Mouse (Mus musculus) heart, embryonic 16.5 days (tissue): ENCODE data around the gene Insm2. TPM values are rescaled to one million over a fixed set of nuclear protein-coding genes. Genes with fewer than 3 reads are reported as not detected.

ENCODE experiments used
- ATAC-seq: fragments of 200-750 bp; cut with Nextera tagmentation; replicated peaks from 2 replicates; pipeline ENCODE4 v1.8.0; 2017; ENCODE audit warnings: moderate number of reproducible peaks; ENCODE audit not compliant: insufficient read depth, low FRiP score; ENCODE audit errors: extremely low read depth
- H3K27ac ChIP-seq: fragments of 300-500 bp; sonication (generic); 2 replicates; pipeline ENCODE4 v1.5.1; 2014; ENCODE audit warnings: mild to moderate bottlenecking, low read length, control low read depth, moderate library complexity
- H3K27me3 ChIP-seq: fragments of 300-500 bp; sonication (generic); 2 replicates; pipeline ENCODE4 v1.6.1; 2014; ENCODE audit warnings: low read length, mixed read lengths; ENCODE audit not compliant: control insufficient read depth, insufficient read depth
- H3K36me3 ChIP-seq: fragments of 300-500 bp; sonication (generic); 2 replicates; pipeline ENCODE4 v1.6.1; 2014; ENCODE audit not compliant: control insufficient read depth, insufficient read depth
- H3K4me1 ChIP-seq: fragments of 300-500 bp; sonication (generic); 2 replicates; pipeline ENCODE4 v1.6.1; 2014; ENCODE audit warnings: low read length, mixed read lengths; ENCODE audit not compliant: control insufficient read depth, insufficient read depth
- H3K4me2 ChIP-seq: fragments of 300-500 bp; sonication (generic); 2 replicates; pipeline ENCODE4 v1.6.1; 2014; ENCODE audit warnings: low read depth, mild to moderate bottlenecking, control low read depth, low read length
- H3K4me3 ChIP-seq: fragments of 300-500 bp; sonication (generic); 2 replicates; pipeline ENCODE4 v1.5.1; 2014; ENCODE audit warnings: mild to moderate bottlenecking, control low read depth, low read length
- H3K9ac ChIP-seq: fragments of 300-500 bp; sonication (generic); 2 replicates; pipeline ENCODE4 v1.6.1; 2014; ENCODE audit warnings: low read length, control low read depth
- H3K9me3 ChIP-seq: fragments of 300-500 bp; sonication (generic); replicated peaks from 2 replicates; pipeline ENCODE4 v1.6.1; 2016; ENCODE audit warnings: low read length; ENCODE audit not compliant: control insufficient read depth
- WGBS: fragments of 180-500 bp; shearing (Covaris S2); extraction: QIAGEN DNeasy Blood & Tissue Kit; methylation state at CpG from one replicate; pipeline ENCODE4 v1.1.7; 2014; 5-methylcytosine and 5-hydroxymethylcytosine counted together
- polyA plus RNA-seq: library from polyadenylated mRNA; unstranded; fragments of >200 nt; fragmentation: Nextera tagmentation; extraction: Ambion mirVana; gene quantifications from 2 replicates; pipeline ENCODE4 v1.2.1, GENCODE M21; 2015

The Insm2 gene
- polyA plus RNA-seq, 1 experiment from 2014 or later = 0.08 TPM

DNA sequence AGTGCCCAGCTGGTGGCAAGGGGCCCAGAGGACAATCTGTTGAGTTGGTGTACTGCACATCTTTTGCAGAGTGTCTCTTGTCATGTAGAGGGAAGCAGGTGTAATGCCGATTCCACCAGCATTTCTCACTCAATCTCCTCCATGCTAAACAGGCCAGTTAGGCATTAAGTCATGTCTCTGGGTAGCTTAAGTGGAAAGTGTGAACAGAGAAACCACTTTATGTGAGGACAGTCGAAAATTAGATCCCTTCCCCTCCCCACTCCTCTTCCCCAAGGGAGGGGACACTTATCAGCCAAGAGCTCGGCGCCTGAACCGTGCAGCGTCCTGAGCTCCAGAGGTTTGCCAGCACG lies 715 bp upstream of the Insm2 start:
- peaks cover 42% of the 10 kb centered on the region for H3K27me3 ChIP-seq
- H3K27ac ChIP-seq = no peak overlapping the region
- no peak overlapping the region for H3K9ac ChIP-seq
- no peak for ATAC-seq
- 7% methylated on average over 7 of the region's 7 CpGs for WGBS
- H3K4me1 ChIP-seq = peaks cover 16% of the 10 kb centered on the region
- peak overlapping the region; percentile 79 for H3K4me2 ChIP-seq
- no peaks in the 10 kb centered on the region for H3K9me3 ChIP-seq
- peak overlapping the region; percentile 52 for H3K4me3 ChIP-seq
- peaks cover 3% of the 10 kb centered on the region; the same call in 1 of the 2 replicates for H3K36me3 ChIP-seq

GRCm38 (mm10) chr12:55599639-55600502 lies 644 bp downstream of the Insm2 start:
- peaks cover 16% of the 10 kb centered on the region for H3K4me1 ChIP-seq
- H3K4me2 ChIP-seq = peak overlapping the region; percentile 79
- peak; percentile 92 for ATAC-seq
- peaks cover 3% of the 10 kb centered on the region; the same call in 1 of the 2 replicates for H3K36me3 ChIP-seq
- under 1% methylated on average over 108 of the region's 109 CpGs for WGBS
- no peak overlapping the region for H3K9ac ChIP-seq
- no peaks in the 10 kb centered on the region for H3K9me3 ChIP-seq
- no peak overlapping the region for H3K27ac ChIP-seq
- H3K4me3 ChIP-seq = peak overlapping the region; percentile 52
- H3K27me3 ChIP-seq = peaks cover 42% of the 10 kb centered on the region

DNA sequence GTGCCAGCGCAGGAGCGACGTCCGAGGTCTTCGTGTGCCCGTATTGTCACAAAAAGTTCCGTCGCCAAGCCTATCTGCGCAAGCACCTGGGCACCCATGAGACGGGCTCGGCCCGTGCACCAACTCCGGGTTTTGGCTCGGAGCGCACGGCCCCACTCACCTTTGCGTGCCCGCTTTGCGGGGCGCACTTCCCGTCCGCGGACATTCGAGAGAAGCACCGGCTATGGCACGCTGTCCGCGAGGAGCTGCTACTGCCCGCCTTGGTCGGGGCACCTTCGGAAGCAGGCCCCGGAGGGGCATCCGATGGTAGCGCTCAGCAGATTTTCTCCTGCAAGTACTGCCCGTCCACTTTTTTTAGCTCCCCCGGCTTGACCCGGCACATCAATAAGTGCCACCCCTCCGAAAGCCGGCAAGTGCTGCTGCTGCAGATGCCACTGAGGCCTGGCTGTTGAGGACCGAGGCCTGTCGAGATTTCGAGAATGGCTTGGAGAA lies 1.3 kb downstream of the Insm2 start:
- Histone ChIP-seq H3K4me1 (peaks cover 16% of the 10 kb centered on the region), H3K9ac (no peak overlapping the region), H3K9me3 (no peaks in the 10 kb centered on the region), H3K27me3 (peaks cover 42% of the 10 kb centered on the region), H3K4me2 (peak overlapping the region; percentile 79), H3K36me3 (peaks cover 5% of the 10 kb centered on the region; the same call in 1 of the 2 replicates), H3K4me3 (peak overlapping the region; percentile 11; the same call in 1 of the 2 replicates), H3K27ac (no peak overlapping the region)
- no peak for ATAC-seq
- WGBS = 4% methylated on average over 42 of the region's 42 CpGs

GRCm38 (mm10) chr12:55604411-55604810 lies 5.2 kb downstream of the Insm2 start:
- no peak overlapping the region for H3K9ac ChIP-seq
- H3K4me1 ChIP-seq = peaks cover 6% of the 10 kb centered on the region
- peaks cover 5% of the 10 kb centered on the region; the same call in 1 of the 2 replicates for H3K36me3 ChIP-seq
- H3K27ac ChIP-seq = no peak overlapping the region
- H3K9me3 ChIP-seq = no peaks in the 10 kb centered on the region
- H3K27me3 ChIP-seq = peaks cover 17% of the 10 kb centered on the region
- no peak overlapping the region for H3K4me3 ChIP-seq
- no peak overlapping the region for H3K4me2 ChIP-seq
- 44% methylated on average over 3 of the region's 3 CpGs for WGBS
- ATAC-seq = no peak

DNA sequence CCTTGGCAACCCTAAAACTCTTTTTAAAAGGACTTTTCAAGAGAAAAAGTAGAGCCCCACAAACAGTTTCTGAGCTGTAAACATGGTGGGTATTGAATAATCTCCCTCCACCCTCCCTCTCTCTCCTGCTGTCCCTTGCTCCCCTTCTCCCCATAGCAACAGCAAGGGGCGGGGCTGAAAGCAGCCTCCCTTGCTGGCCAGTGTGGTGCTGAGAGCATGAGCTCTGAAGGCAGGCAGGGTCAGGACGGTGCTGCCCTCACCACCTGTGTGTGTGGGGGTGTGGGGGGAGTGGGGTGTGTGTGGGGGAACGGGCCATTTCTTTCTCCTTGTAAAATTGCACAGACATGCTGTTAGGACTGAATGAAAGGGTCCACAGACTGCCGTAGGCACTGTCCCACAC lies 8.7 kb downstream of the Insm2 start:
- no peak overlapping the region for H3K9ac ChIP-seq
- H3K4me3 ChIP-seq = no peak overlapping the region
- 52% methylated on average over 4 of the region's 4 CpGs for WGBS
- H3K4me2 ChIP-seq = no peak overlapping the region
- H3K4me1 ChIP-seq = no peaks in the 10 kb centered on the region
- H3K27ac ChIP-seq = no peak overlapping the region
- H3K9me3 ChIP-seq = no peaks in the 10 kb centered on the region
- H3K27me3 ChIP-seq = no peaks in the 10 kb centered on the region
- no peak for ATAC-seq
- H3K36me3 ChIP-seq = peaks cover 7% of the 10 kb centered on the region; the same call in 1 of the 2 replicates

DNA sequence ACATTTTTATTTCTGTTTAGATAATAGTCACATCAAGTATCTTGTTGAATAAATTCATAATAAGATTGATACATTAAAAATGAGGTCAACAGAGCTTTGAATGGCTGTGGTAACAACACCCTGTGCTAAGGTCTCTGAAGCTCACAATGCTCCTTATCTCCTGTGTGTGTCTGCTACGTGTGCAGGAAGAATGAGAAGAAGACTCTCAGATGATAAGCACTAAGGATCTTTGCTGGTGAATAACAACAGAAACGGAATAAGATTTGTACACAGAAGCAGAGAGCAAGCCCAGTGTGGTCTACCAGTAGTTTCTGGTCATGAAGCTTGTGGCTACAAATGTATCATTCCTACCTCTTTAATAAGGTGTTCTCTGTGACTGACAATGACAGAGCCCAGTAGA lies 11.6 kb downstream of the Insm2 start:
- H3K4me3 ChIP-seq = no peak overlapping the region
- no peaks in the 10 kb centered on the region for H3K9me3 ChIP-seq
- no peak overlapping the region for H3K9ac ChIP-seq
- no peaks in the 10 kb centered on the region for H3K4me1 ChIP-seq
- no peak overlapping the region for H3K4me2 ChIP-seq
- WGBS = 38% methylated on average over 2 of the region's 2 CpGs
- no peak overlapping the region for H3K27ac ChIP-seq
- H3K36me3 ChIP-seq = peaks cover 5% of the 10 kb centered on the region; the same call in 1 of the 2 replicates
- no peak for ATAC-seq
- no peaks in the 10 kb centered on the region for H3K27me3 ChIP-seq

DNA sequence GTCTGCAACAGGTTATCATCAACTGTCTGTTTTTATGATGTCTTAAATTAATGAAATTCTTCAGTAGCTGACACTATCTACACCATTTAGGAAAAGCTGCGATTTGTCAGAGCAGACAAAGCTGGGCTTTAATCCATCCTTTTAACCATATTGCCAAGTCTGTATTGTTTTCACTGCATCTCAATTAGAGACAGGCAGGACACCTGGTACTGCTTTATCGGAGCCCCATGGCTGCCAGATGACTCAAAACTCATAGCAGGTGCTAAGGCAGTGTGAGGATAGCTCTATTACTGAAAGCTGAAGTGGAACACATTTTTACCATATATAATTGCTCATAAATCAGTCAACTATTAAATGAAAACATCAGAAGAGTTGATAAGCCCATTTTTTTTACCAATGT lies 21.1 kb downstream of the Insm2 start:
- Histone ChIP-seq H3K27ac (no peak overlapping the region), H3K36me3 (no peaks in the 10 kb centered on the region), H3K4me3 (no peak overlapping the region), H3K27me3 (no peaks in the 10 kb centered on the region), H3K9me3 (no peaks in the 10 kb centered on the region), H3K4me1 (no peaks in the 10 kb centered on the region), H3K9ac (no peak overlapping the region), H3K4me2 (no peak overlapping the region)
- WGBS = 82% methylated on average over 2 of the region's 2 CpGs
- no peak for ATAC-seq

DNA sequence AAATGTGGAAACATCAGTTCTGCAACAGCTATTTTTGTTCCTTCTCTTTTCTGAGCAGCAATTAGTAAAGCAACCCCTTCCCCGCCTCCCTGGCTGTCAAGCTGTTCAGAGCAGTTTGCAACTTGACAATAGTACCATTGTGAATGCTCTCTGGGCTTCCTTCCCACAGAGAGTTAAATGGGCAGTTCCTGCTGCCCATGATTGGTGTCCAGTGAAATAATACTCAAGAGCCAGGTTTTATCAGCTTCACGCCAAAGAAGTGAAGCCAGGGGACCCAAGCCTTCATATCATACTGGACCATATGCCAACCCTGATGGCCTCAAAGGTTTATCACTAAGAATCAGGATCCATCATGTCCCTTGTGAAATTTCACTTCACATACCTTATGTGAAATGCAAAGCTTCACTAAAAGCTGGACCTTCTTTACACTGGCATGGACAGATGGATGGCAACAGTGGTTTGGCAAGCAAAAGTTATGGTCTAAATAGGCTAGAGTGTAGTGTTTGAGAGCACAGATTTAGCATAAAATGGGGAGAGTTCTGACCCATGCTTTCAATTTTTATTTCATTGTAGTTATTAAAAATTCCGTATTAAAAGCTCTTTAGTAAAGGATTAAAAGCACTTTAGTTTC lies 23.5 kb downstream of the Insm2 start:
- no peak overlapping the region for H3K27ac ChIP-seq
- H3K36me3 ChIP-seq = no peaks in the 10 kb centered on the region
- no peak overlapping the region for H3K4me3 ChIP-seq
- H3K4me2 ChIP-seq = no peak overlapping the region
- no peaks in the 10 kb centered on the region for H3K4me1 ChIP-seq
- WGBS = 52% methylated on average over 3 of the region's 3 CpGs
- no peaks in the 10 kb centered on the region for H3K27me3 ChIP-seq
- no peak overlapping the region for H3K9ac ChIP-seq
- ATAC-seq = no peak
- no peaks in the 10 kb centered on the region for H3K9me3 ChIP-seq

- H3K9ac ChIP-seq = no peak overlapping the region
- no peaks in the 10 kb centered on the region for H3K27me3 ChIP-seq
- no peak overlapping the region for H3K27ac ChIP-seq
- no peaks in the 10 kb centered on the region for H3K36me3 ChIP-seq
- H3K4me3 ChIP-seq = no peak overlapping the region
- ATAC-seq = no peak
- 70% methylated on average over 5 of the region's 5 CpGs for WGBS
- no peaks in the 10 kb centered on the region for H3K9me3 ChIP-seq
- no peak overlapping the region for H3K4me2 ChIP-seq
- no peaks in the 10 kb centered on the region for H3K4me1 ChIP-seq
Observed at GRCm38 (mm10) chr12:55623254-55623653, 24.0 kb downstream of the Insm2 start.
